8 mouse cellular contexts compared by ENCODE assay signal in genomic region chr13:45964331-45964852, GRCm38 (mm10). TPM values are rescaled to one million over a fixed set of nuclear protein-coding genes. Genes with fewer than 3 reads are reported as not detected.
A peak's percentile ranks its signal among the peaks of the same experiment; 100 is the strongest.
DNase-seq lines count a peak whose midpoint lies in the region; ATAC-seq and TF ChIP-seq lines count a peak whose summit lies in the region.

No protein-coding gene starts in this region.

- peak overlapping the region; percentile 92 for H3K9ac ChIP-seq in kidney, embryonic 14.5 days (ENCODE audit: low read depth, low read length)

- WGBS in kidney, embryonic 14.5 days, result 0% methylated on average over 31 of the region's 39 CpGs
- under 1% methylated on average over 20 of the region's 39 CpGs for WGBS in olfactory bulb, adult 2 months

- H3K4me3 ChIP-seq in megakaryocyte, embryonic 14.5 days (replicated peaks), result peak overlapping the region; percentile 99
- peak overlapping the region; percentile 87 for H3K4me3 ChIP-seq in kidney, embryonic 14.5 days (ENCODE audit: low read length)
- H3K4me3 ChIP-seq in olfactory bulb, adult 2 months (ENCODE audit: insufficient read depth, low read depth, low read length), result peak overlapping the region; percentile 79

- H3K27ac ChIP-seq in kidney, embryonic 14.5 days (ENCODE audit: low read depth, low read length), result peak overlapping the region; percentile 86
- H3K27ac ChIP-seq in olfactory bulb, adult 2 months (ENCODE audit: insufficient read depth, low read depth, low read length), result peak overlapping the region; percentile 91

- peak overlapping the region; percentile 91 for H3K4me2 ChIP-seq in kidney, embryonic 14.5 days (replicated peaks; ENCODE audit: low read depth, low read length)

- H3K36me3 ChIP-seq in megakaryocyte, embryonic 14.5 days (replicated peaks; ENCODE audit: low read length), result no peaks in the 10 kb centered on the region
- no peaks in the 10 kb centered on the region for H3K36me3 ChIP-seq in kidney, embryonic 14.5 days (ENCODE audit: control insufficient read depth, insufficient read depth, low read length)

- ATAC-seq in megakaryocyte, adult 5-6 weeks (ENCODE audit: poor library complexity, severe bottlenecking), result no peak
- ATAC-seq in kidney, embryonic 14.5 days (ENCODE audit: low FRiP score, low TSS enrichment), result peak; percentile 39

- peak; percentile 13; the same call in 1 of the 2 replicates for TF ChIP-seq POLR2A in olfactory bulb, adult 2 months (IDR thresholded peaks at IDR 0.05; ENCODE audit: insufficient read depth, low read depth, low read length)

- peak; percentile 67 for DNase-seq in embryo, embryonic 10.5 days (ENCODE audit: low spot score)
- peak; percentile 40 for DNase-seq in heart, adult 8-10 months (ENCODE audit: low spot score)
- peak; percentile 54 to 64 for DNase-seq in lung, adult 18-20 months
- peak; percentile 63 for DNase-seq in thymus, postnatal 14 days

- H3K9me3 ChIP-seq in megakaryocyte, embryonic 14.5 days, result no peaks in the 10 kb centered on the region
- H3K9me3 ChIP-seq in kidney, embryonic 14.5 days (ENCODE audit: control insufficient read depth, low read length), result no peaks in the 10 kb centered on the region

- TF ChIP-seq CTCF in olfactory bulb, adult 2 months (IDR thresholded peaks at IDR 0.05; ENCODE audit: insufficient read depth, low read depth, low read length), result no peak

- H3K27me3 ChIP-seq in megakaryocyte, embryonic 14.5 days (replicated peaks), result no peaks in the 10 kb centered on the region
- H3K27me3 ChIP-seq in kidney, embryonic 14.5 days (ENCODE audit: control insufficient read depth, insufficient read depth, low read length), result no peaks in the 10 kb centered on the region

- H3K4me1 ChIP-seq in megakaryocyte, embryonic 14.5 days, result peaks cover 27% of the 10 kb centered on the region
- H3K4me1 ChIP-seq in kidney, embryonic 14.5 days (ENCODE audit: control insufficient read depth, insufficient read depth, low read length), result peaks cover 23% of the 10 kb centered on the region; the same call in 1 of the 2 replicates
- peaks cover 7% of the 10 kb centered on the region; the same call in 1 of the 2 replicates for H3K4me1 ChIP-seq in olfactory bulb, adult 2 months (ENCODE audit: control insufficient read depth, insufficient read depth, low read length)

RNA-seq across cellular contexts. Expression of gene Atxn1, which starts 0.4 kb away (rescaled TPM):
- 3.2 and 7.3 TPM in 2 replicates for polyA plus RNA-seq in megakaryocyte, embryonic 14.5 days (2012; ENCODE audit: insufficient read depth, low replicate concordance)
- total RNA-seq in megakaryocyte, adult 5-6 weeks (2015), result 4.8 and 9.0 TPM in 2 replicates
- 5.9 and 22.2 TPM in 2 replicates for total RNA-seq in megakaryocyte, adult 5-6 weeks (2017)
- 10 to 100 TPM; 33.5 to 37.8 (median 35.8) TPM for total RNA-seq in heart, adult 8-10 months (2022)
- 3.9 and 4.0 TPM in 2 replicates for polyA plus RNA-seq in kidney, embryonic 14.5 days (2014; fragmentation: Nextera tagmentation; extraction: Ambion mirVana)
- polyA plus RNA-seq in olfactory bulb, adult 2 months (2012; ENCODE audit: insufficient read depth, insufficient read length, low replicate concordance, missing spikeins), result 71.9 TPM in 1 of 2 replicates, not detected in the other
